Mouse (Mus musculus) heart, adult 2 months (tissue): ENCODE results near the gene Gak. TPM values are rescaled to one million over a fixed set of nuclear protein-coding genes. Genes with fewer than 3 reads are reported as not detected.
"Not testable (repeated sequence)": the region's sequence is repeated elsewhere in the genome, so short reads cannot be mapped to it uniquely, and the experiment has no call there.

Source experiments
- DNase-seq, 2 experiments: peaks; one replicate each; pipeline ENCODE4 v3.0.0; 2021
- H3K27ac ChIP-seq: fragments of 200-600 bp; 2 replicates; pipeline ENCODE4 v1.8.1; 2022
- H3K27me3 ChIP-seq: fragments of 200-500 bp; 2 replicates; pipeline ENCODE4 v1.6.1; 2012; ENCODE audit warnings: mild to moderate bottlenecking, low read length, inconsistent platforms, mixed read lengths; ENCODE audit not compliant: control insufficient read depth, insufficient read depth
- H3K36me3 ChIP-seq: fragments of 200-500 bp; 2 replicates; pipeline ENCODE4 v1.6.1; 2012; ENCODE audit warnings: low read length, inconsistent platforms; ENCODE audit not compliant: control insufficient read depth, insufficient read depth
- H3K4me1 ChIP-seq: fragments of 200-500 bp; 2 replicates; pipeline ENCODE4 v1.6.1; 2011; ENCODE audit warnings: low read length; ENCODE audit not compliant: control insufficient read depth, insufficient read depth
- H3K4me3 ChIP-seq: fragments of 200-600 bp; 2 replicates; pipeline ENCODE4 v1.8.1; 2022
- H3K79me2 ChIP-seq: fragments of 200-500 bp; replicated peaks from 2 replicates; pipeline ENCODE4 v1.6.1; 2012; ENCODE audit warnings: mild to moderate bottlenecking, inconsistent platforms, low read length, moderate library complexity, mixed read lengths; ENCODE audit not compliant: control insufficient read depth, insufficient read depth
- H3K9ac ChIP-seq: fragments of 200-500 bp; 2 replicates; pipeline ENCODE4 v1.6.1; 2012; ENCODE audit warnings: low read depth, mild to moderate bottlenecking, control low read depth, inconsistent platforms, low read length, mixed read lengths
- CTCF ChIP-seq: fragments of 200-600 bp; IDR thresholded peaks from 2 replicates; pipeline ENCODE4 v1.8.1; 2022; ENCODE audit warnings: antibody characterized with exemption, mild to moderate bottlenecking, moderate library complexity
- EP300 ChIP-seq: fragments of 200-500 bp; IDR thresholded peaks from 2 replicates; pipeline ENCODE4 v1.6.1; 2011; ENCODE audit warnings: low read depth, low read length, control low read depth; ENCODE audit not compliant: insufficient read depth
- POLR2A ChIP-seq: fragments of 200-500 bp; IDR thresholded peaks from 2 replicates; pipeline ENCODE4 v1.6.1; 2011; ENCODE audit warnings: mild to moderate bottlenecking, low read depth, low read length, control low read depth; ENCODE audit not compliant: insufficient read depth
- WGBS: fragments of 180-500 bp; shearing (Covaris S2); methylation state at CpG from one replicate; pipeline ENCODE4 v1.1.7; 2018; 5-methylcytosine and 5-hydroxymethylcytosine counted together
- intact Hi-C: fragments of 180-260 bp; cut with DNase I; formaldehyde crosslinking; loops from one replicate; pipeline ENCODE4 v1.15.1; 2025
- polyA plus RNA-seq: library from polyadenylated mRNA; depleted of rRNA; stranded (reverse); fragments of >200 nt; gene quantifications from 2 replicates; pipeline ENCODE4 v1.2.3, GENCODE M21; 2012
- total RNA-seq, 2 experiments: library from RNA; stranded (reverse); gene quantifications; 2 replicates each; pipeline ENCODE4 v1.2.3; 2021

Gene Gak
- total and polyA plus RNA-seq, 3 experiments, result 19.6 to 23.3 (median 20.4) TPM

- no peaks in the 10 kb centered on the region for H3K27me3 ChIP-seq
- H3K4me1 ChIP-seq, result no peaks in the 10 kb centered on the region
- no peak overlapping the region for H3K4me3 ChIP-seq
- DNase-seq, result no peak
- H3K9ac ChIP-seq, result no peak overlapping the region
- WGBS, result 62% methylated on average over 4 of the region's 4 CpGs
- H3K79me2 ChIP-seq, result no peaks in the 10 kb centered on the region
- intact Hi-C loops, result no loop called here
- no peak for TF ChIP-seq POLR2A
- no peak for TF ChIP-seq CTCF
- TF ChIP-seq EP300, result no peak
- no peaks in the 10 kb centered on the region for H3K36me3 ChIP-seq
- H3K27ac ChIP-seq, result no peak overlapping the region
Observed at GRCm38 (mm10) chr5:108636172-108636571, 6.6 kb upstream of the Gak start.

GRCm38 (mm10) chr5:108634088-108634487 lies 4.5 kb upstream of the Gak start:
- H3K27me3 ChIP-seq, H3K27ac ChIP-seq, DNase-seq, H3K4me3 ChIP-seq, H3K79me2 ChIP-seq, H3K4me1 ChIP-seq, intact Hi-C loops, H3K36me3 ChIP-seq, H3K9ac ChIP-seq: not testable (repeated sequence)
- 62% methylated on average over 3 of the region's 3 CpGs for WGBS

- intact Hi-C loops, result no loop called here
- H3K9ac ChIP-seq, result no peak overlapping the region
- H3K4me3 ChIP-seq, result no peak overlapping the region
- 0 out of 2 replicates have a peak, but pooled peaks cover 1% of the 10 kb centered on the region for H3K4me1 ChIP-seq
- 96% methylated on average over 4 of the region's 4 CpGs for WGBS
- DNase-seq, result no peak
- no peaks in the 10 kb centered on the region for H3K27me3 ChIP-seq
- no peak for TF ChIP-seq EP300
- TF ChIP-seq POLR2A, result no peak
- no peak for TF ChIP-seq CTCF
- H3K27ac ChIP-seq, result no peak overlapping the region
- no peaks in the 10 kb centered on the region for H3K36me3 ChIP-seq
- H3K79me2 ChIP-seq, result no peaks in the 10 kb centered on the region
Observed at GRCm38 (mm10) chr5:108633676-108634075, 4.1 kb upstream of the Gak start.

GRCm38 (mm10) chr5:108628891-108629633 lies 493 bp downstream of the Gak start:
- Histone ChIP-seq H3K4me1 (peaks cover 3% of the 10 kb centered on the region), H3K27ac (peak overlapping the region; percentile 94), H3K79me2 (peaks cover 5% of the 10 kb centered on the region), H3K36me3 (peaks cover 3% of the 10 kb centered on the region), H3K9ac (peak overlapping the region; percentile 81), H3K4me3 (peak overlapping the region; percentile 84), H3K27me3 (no peaks in the 10 kb centered on the region)
- WGBS, result under 1% methylated on average over 32 of the region's 32 CpGs
- intact Hi-C loops, result loop anchor here (2.0 to 10.0 kb wide), 4 partner anchors 40 to 1296 kb away; partner anchors contain the start of genes Atp5k, Dgkq, Fgfrl1 and Gm15446
- no peak for TF ChIP-seq EP300
- TF ChIP-seq POLR2A, result no peak
- no peak for TF ChIP-seq CTCF
- no peak for DNase-seq

GRCm38 (mm10) chr5:108626050-108626660 lies 3.4 kb downstream of the Gak start:
- Histone ChIP-seq H3K4me1 (peaks cover 7% of the 10 kb centered on the region), H3K27me3 (no peaks in the 10 kb centered on the region), H3K9ac (no peak overlapping the region), H3K79me2 (peaks cover 6% of the 10 kb centered on the region), H3K4me3 (no peak overlapping the region), H3K36me3 (peaks cover 24% of the 10 kb centered on the region), H3K27ac (no peak overlapping the region)
- TF ChIP-seq EP300 (no peak), CTCF (no peak), POLR2A (no peak)
- DNase-seq, result no peak
- intact Hi-C loops, result loop anchor here (5.0 to 10.0 kb wide), 2 partner anchors 194 to 1299 kb away; partner anchors contain the start of genes Atp5k and Gm15446
- 76% methylated on average over 4 of the region's 4 CpGs for WGBS

- no peak overlapping the region for H3K4me3 ChIP-seq
- peak in 1 of 2 experiments; percentile 27 for DNase-seq
- no peak overlapping the region for H3K27ac ChIP-seq
- H3K79me2 ChIP-seq, result peaks cover 6% of the 10 kb centered on the region
- TF ChIP-seq CTCF, result no peak
- TF ChIP-seq POLR2A, result no peak
- TF ChIP-seq EP300, result 0 out of 2 replicates have a peak, but pooled peaks have one; percentile 6
- peaks cover 21% of the 10 kb centered on the region for H3K36me3 ChIP-seq
- H3K9ac ChIP-seq, result no peak overlapping the region
- H3K4me1 ChIP-seq, result peaks cover 4% of the 10 kb centered on the region
- WGBS, result 37% methylated on average over 2 of the region's 2 CpGs
- intact Hi-C loops, result loop anchor here (10.0 kb wide), 1 partner anchor 1303 kb away; the partner anchor contains the start of gene Gm15446
- H3K27me3 ChIP-seq, result no peaks in the 10 kb centered on the region
Observed at GRCm38 (mm10) chr5:108621870-108622269, 7.7 kb downstream of the Gak start.
